Comparison of ENCODE assay signal across 9 mouse cellular contexts in genomic region chr14:105588391-105589163, GRCm38 (mm10).
DNase-seq lines count a peak whose midpoint lies in the region; ATAC-seq and TF ChIP-seq lines count a peak whose summit lies in the region.
"Had no signal": no experiment of that assay in that cellular context is flagged by ENCODE, and none has a peak within 500 bp of the region (broad histone marks: within the 10 kb centered on the region; RNA-seq: fewer than 3 reads in every experiment).

No protein-coding gene starts in this region.

- no peaks in the 10 kb centered on the region for H3K27me3 ChIP-seq in forebrain, embryonic 16.5 days (replicated peaks; ENCODE audit: control insufficient read depth, insufficient read depth, low read length)
- H3K27me3 ChIP-seq in lung, postnatal 0 days (replicated peaks; ENCODE audit: insufficient read depth, low read length): no peaks in the 10 kb centered on the region
- no peaks in the 10 kb centered on the region for H3K27me3 ChIP-seq in thymus, adult 2 months (ENCODE audit: control insufficient read depth, insufficient read depth, low read length)

- peak; percentile 94 for ATAC-seq in forebrain, embryonic 16.5 days
- ATAC-seq in lung, postnatal 0 days: peak; percentile 91
- no peak for ATAC-seq in erythroblast, adult 5-6 weeks (replicated peaks; ENCODE audit: low FRiP score, poor library complexity, severe bottlenecking)

- no peak for TF ChIP-seq POLR2A in thymus, adult 2 months (IDR thresholded peaks at IDR 0.05; ENCODE audit: control insufficient read depth, extremely low read depth, insufficient read depth, low read length, poor library complexity)

- 0 out of 2 replicates have a peak, but pooled peaks have one; percentile 64 for TF ChIP-seq EP300 in lung, postnatal 0 days (IDR thresholded peaks at IDR 0.05)

- H3K4me1 ChIP-seq in forebrain, embryonic 16.5 days (replicated peaks; ENCODE audit: control insufficient read depth, insufficient read depth, low read length): peaks cover 17% of the 10 kb centered on the region
- no peaks in the 10 kb centered on the region for H3K4me1 ChIP-seq in lung, postnatal 0 days (ENCODE audit: insufficient read depth, low read depth, low read length)
- H3K4me1 ChIP-seq in thymus, adult 2 months (replicated peaks; ENCODE audit: control insufficient read depth, insufficient read depth, low read length): 0 out of 2 replicates have a peak, but pooled peaks cover 2% of the 10 kb centered on the region

- TF ChIP-seq CTCF in lung, postnatal 0 days (IDR thresholded peaks at IDR 0.05): no peak
- TF ChIP-seq CTCF in thymus, adult 2 months (IDR thresholded peaks at IDR 0.05; ENCODE audit: borderline replicate concordance, control insufficient read depth, extremely low read depth, insufficient read depth, low read length, poor library complexity): no peak

- peak; percentile 69 for DNase-seq in MN1 (ENCODE audit: low spot score)
- DNase-seq in cerebellum, adult 11 months: peak; percentile 23
- peak; percentile 7 to 14 for DNase-seq in kidney, postnatal 36 days
- DNase-seq in lung, postnatal 0 days (ENCODE audit: low spot score): peak; percentile 70
- no peak for DNase-seq in spleen, postnatal 36 days (ENCODE audit: low spot score in 2 of 2)
- DNase-seq in thymus, adult 2 months: no peak

- 18% methylated on average over 15 of the region's 15 CpGs for WGBS in forebrain, embryonic 16.5 days
- 54% methylated on average over 15 of the region's 15 CpGs for WGBS in lung, postnatal 0 days
- WGBS in thymus, adult 2 months: 92% methylated on average over 15 of the region's 15 CpGs

- no peak overlapping the region; the same call in 1 of the 2 replicates for H3K4me3 ChIP-seq in forebrain, embryonic 16.5 days (replicated peaks; ENCODE audit: low read length)
- no peak overlapping the region; the same call in 1 of the 2 replicates for H3K4me3 ChIP-seq in lung, postnatal 0 days (ENCODE audit: low read depth, low read length)
- H3K4me3 ChIP-seq in thymus, adult 2 months (ENCODE audit: control insufficient read depth, insufficient read depth, low read length): no peak overlapping the region

- H3K9me3 ChIP-seq in forebrain, embryonic 16.5 days (ENCODE audit: control insufficient read depth, low read length): no peaks in the 10 kb centered on the region
- no peaks in the 10 kb centered on the region for H3K9me3 ChIP-seq in lung, postnatal 0 days (ENCODE audit: low read length)

- peak overlapping the region; percentile 36 for H3K4me2 ChIP-seq in forebrain, embryonic 16.5 days (ENCODE audit: low read length)
- peak overlapping the region; percentile 25; the same call in 1 of the 2 replicates for H3K4me2 ChIP-seq in lung, postnatal 0 days (replicated peaks; ENCODE audit: low read depth, low read length)

- H3K9ac ChIP-seq in forebrain, embryonic 16.5 days (replicated peaks; ENCODE audit: low read depth, low read length): peak overlapping the region; percentile 22; the same call in 1 of the 2 replicates
- no peak overlapping the region for H3K9ac ChIP-seq in lung, postnatal 0 days (replicated peaks; ENCODE audit: low read depth)
- H3K9ac ChIP-seq: liver, embryonic 14.5 days had no signal

- no peaks in the 10 kb centered on the region for H3K36me3 ChIP-seq in forebrain, embryonic 16.5 days (ENCODE audit: control insufficient read depth, insufficient read depth)
- no peaks in the 10 kb centered on the region for H3K36me3 ChIP-seq in lung, postnatal 0 days (ENCODE audit: insufficient read depth, low read length)
- no peaks in the 10 kb centered on the region for H3K36me3 ChIP-seq in thymus, adult 2 months (ENCODE audit: control insufficient read depth, insufficient read depth, low read length)

- H3K27ac ChIP-seq in forebrain, embryonic 16.5 days (ENCODE audit: low read length): peak overlapping the region; percentile 44
- H3K27ac ChIP-seq in lung, postnatal 0 days (ENCODE audit: low read length): no peak overlapping the region; the same call in 1 of the 2 replicates
- H3K27ac ChIP-seq in thymus, adult 2 months (ENCODE audit: control insufficient read depth, insufficient read depth, low read length): no peak overlapping the region
- H3K27ac ChIP-seq: liver, embryonic 14.5 days had no signal

Comparison
In these comparisons a context has a peak if more than half of its experiments do, and no peak if none do; other contexts are left out.
1. DNase-seq: peak in MN1 (single experiment), cerebellum, adult 11 months (single experiment), kidney, postnatal 36 days (2 of 2) and lung, postnatal 0 days (single experiment); none in spleen, postnatal 36 days (0 of 2) and thymus, adult 2 months (single experiment).